Mouse (Mus musculus) spleen, adult 12 weeks (tissue): ENCODE measurements around the gene Grpr.

Experiments used
- DNase-seq: peaks from one replicate; pipeline ENCODE4 v3.0.0; 2022; ENCODE audit warnings: low spot score

Gene Grpr

DNA sequence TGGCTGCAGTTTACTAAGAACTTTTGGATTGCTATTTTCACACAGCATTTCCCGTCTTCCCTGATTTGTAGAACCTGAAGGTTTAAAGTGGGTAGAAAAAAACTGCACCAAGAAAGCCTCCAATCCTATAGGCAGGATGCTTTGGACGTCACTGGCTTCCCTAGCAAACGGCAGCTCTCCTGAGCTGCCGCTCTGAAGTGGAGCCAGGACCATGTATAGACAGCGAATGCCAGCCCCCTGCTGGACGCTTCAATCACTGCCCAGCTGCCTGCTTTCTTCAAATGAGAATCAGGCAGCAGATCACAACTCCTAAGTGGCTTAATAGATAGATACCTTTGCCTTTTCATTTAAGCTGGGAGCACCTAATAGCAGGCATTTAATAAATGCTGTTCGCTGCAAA is at the start of gene Grpr:
Gene Grpr, minus strand, starts transcription at position 12 of the 400 bp plus-strand sequence.
- no peak for DNase-seq

DNA sequence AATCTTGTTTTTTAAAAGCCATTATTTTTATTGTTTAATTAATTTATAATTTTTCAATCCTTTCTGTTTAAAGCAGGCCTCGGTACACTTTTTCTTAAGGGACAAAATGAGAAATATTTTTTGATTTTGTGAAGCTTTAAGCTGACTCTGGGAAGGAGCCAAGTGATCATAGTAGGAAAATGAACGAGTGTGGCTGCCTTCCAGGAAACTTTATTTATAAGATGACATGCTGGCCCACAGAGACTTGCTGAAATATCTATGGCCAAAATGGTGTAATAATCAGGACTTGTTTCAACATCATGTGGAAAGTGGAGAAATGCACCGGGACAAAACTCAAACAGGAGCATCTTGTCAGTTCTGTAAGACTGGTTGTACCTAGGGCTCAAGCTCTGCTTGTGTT is 11.0 kb upstream of the Grpr start:
- DNase-seq, result no peak

- no peak for DNase-seq
Observed at GRCm38 (mm10) chrX:163547042-163547441, 2.4 kb downstream of the Grpr start.

DNA sequence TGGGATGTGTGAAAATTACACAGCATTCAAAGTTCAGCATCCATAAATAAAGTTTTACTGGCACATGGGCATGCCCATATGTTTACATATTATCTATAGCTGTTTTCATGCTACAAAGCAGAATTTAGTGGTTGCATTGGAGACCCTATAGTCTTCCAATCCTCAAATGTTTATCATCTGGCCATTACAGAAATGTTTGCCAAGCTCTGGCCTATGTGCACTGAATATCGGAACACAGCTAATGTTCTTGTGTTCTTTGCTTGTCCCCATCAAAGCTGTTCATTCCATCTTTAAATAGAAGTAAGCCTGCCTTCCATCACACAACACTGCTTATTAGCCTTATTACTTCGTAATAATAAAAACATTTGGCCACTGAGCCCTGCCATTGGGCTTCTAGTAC is 16.6 kb downstream of the Grpr start:
- no peak for DNase-seq

GRCm38 (mm10) chrX:163518963-163519541 is 30.4 kb downstream of the Grpr start:
- no peak for DNase-seq

- no peak for DNase-seq
Observed at GRCm38 (mm10) chrX:163511766-163512165, 37.7 kb downstream of the Grpr start.

DNA sequence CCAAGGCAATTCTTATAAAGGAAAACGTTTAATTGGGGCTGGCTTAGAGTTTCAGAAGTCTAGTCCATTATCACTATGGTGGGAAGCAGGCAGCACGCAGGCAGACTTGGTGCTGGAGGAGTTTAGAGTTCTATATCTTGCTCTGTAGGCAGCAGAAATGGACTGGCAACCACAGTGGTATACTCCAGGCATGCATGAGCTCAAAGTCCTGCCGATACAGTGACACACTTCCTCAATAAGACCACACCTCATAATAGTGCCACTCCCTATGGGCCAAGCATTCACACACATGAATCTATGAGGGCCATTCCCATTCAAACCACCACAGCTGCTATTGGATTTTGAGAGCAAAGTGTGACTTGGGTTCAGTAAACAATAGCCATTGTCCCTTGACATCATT is 47.4 kb downstream of the Grpr start:
- DNase-seq, result no peak
